Mouse (Mus musculus) thymus, adult 2 months (tissue): ENCODE results near the gene Ttll5. TPM values are rescaled to one million over a fixed set of nuclear protein-coding genes. Genes with fewer than 3 reads are reported as not detected.

Experiments used
- DNase-seq: peaks from one replicate; pipeline ENCODE4 v3.0.0; 2021
- H3K27ac ChIP-seq: fragments of 200-500 bp; 2 replicates; pipeline ENCODE4 v1.5.1; 2012; ENCODE audit warnings: low read length, control low read depth; ENCODE audit not compliant: control insufficient read depth, insufficient read depth
- H3K27me3 ChIP-seq: fragments of 200-500 bp; 2 replicates; pipeline ENCODE4 v1.6.1; 2012; ENCODE audit warnings: mild to moderate bottlenecking, low read length, moderate library complexity, mixed read lengths; ENCODE audit not compliant: control insufficient read depth, insufficient read depth
- H3K36me3 ChIP-seq: fragments of 200-500 bp; 2 replicates; pipeline ENCODE4 v1.6.1; 2012; ENCODE audit warnings: mild to moderate bottlenecking, low read length, moderate library complexity; ENCODE audit not compliant: control insufficient read depth, insufficient read depth
- H3K4me1 ChIP-seq: fragments of 200-500 bp; replicated peaks from 2 replicates; pipeline ENCODE4 v1.6.1; 2012; ENCODE audit warnings: low read length; ENCODE audit not compliant: control insufficient read depth, insufficient read depth
- H3K4me3 ChIP-seq: fragments of 200-500 bp; 2 replicates; pipeline ENCODE4 v1.5.1; 2012; ENCODE audit warnings: mild to moderate bottlenecking, low read length, control low read depth, moderate library complexity; ENCODE audit not compliant: control insufficient read depth, insufficient read depth
- CTCF ChIP-seq: fragments of 200-500 bp; IDR thresholded peaks from 2 replicates; pipeline ENCODE4 v1.5.1; 2012; ENCODE audit warnings: mild to moderate bottlenecking, control low read depth, low read length, moderate library complexity, borderline replicate concordance; ENCODE audit not compliant: control insufficient read depth, poor library complexity, insufficient read depth; ENCODE audit errors: extremely low read depth
- POLR2A ChIP-seq: fragments of 200-500 bp; IDR thresholded peaks from 2 replicates; pipeline ENCODE4 v1.6.1; 2012; ENCODE audit warnings: mild to moderate bottlenecking, low read length, control low read depth, moderate library complexity; ENCODE audit not compliant: control insufficient read depth, poor library complexity, insufficient read depth; ENCODE audit errors: extremely low read depth
- WGBS: fragments of 180-500 bp; shearing (Covaris S2); methylation state at CpG from one replicate; pipeline ENCODE4 v1.1.7; 2018; 5-methylcytosine and 5-hydroxymethylcytosine counted together
- polyA plus RNA-seq: library from polyadenylated mRNA; depleted of rRNA; stranded (reverse); fragments of >200 nt; gene quantifications from 2 replicates; pipeline ENCODE4 v1.2.3, GENCODE M21; 2012

Ttll5 gene
- polyA plus RNA-seq, 1 experiment = 20.2 TPM

DNA sequence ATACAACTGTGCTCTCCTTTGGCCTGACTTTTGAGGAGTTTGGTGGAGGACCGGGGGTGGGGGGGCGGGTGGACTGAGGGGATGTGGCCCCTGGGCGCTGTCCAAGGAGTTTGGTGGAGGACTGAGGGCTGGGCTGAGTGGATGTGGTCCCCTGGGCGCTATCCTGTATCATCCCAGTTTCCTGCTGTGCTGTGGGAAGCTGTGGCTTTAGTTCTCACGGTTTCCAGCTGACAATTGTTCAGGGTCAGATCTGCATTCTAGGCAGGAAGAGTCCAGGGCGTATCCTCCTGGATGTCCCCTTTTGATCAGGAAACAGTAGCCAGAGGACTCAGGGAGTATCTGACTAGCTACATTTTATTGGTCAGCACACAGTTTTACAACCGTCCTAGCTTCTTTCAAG is 263.6 kb downstream of the Ttll5 start:
- no peaks in the 10 kb centered on the region for H3K36me3 ChIP-seq
- WGBS = 86% methylated on average over 7 of the region's 7 CpGs
- no peak overlapping the region for H3K27ac ChIP-seq
- no peaks in the 10 kb centered on the region for H3K27me3 ChIP-seq
- no peaks in the 10 kb centered on the region for H3K4me1 ChIP-seq
- DNase-seq = no peak
- TF ChIP-seq CTCF (no peak), POLR2A (no peak)
- H3K4me3 ChIP-seq = no peak overlapping the region

DNA sequence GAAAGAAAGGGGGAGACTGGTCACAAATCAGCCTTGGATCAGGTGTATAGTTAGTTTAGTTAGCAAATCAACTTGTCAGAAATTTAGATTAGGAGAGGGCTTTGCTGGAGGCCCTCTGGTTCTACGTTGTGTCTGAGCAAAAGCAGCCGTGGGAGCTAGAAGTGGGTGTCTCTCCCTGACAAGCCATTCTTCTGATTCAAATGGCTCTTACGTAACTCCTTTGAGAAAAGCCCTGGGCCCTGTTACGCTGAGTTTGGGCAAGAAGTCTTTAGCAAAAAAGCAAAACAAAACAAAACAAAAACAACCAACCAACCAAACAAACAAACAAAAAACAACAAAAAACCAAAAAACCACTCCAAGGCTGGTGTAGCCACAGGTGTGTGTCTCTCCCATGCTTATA is 266.3 kb downstream of the Ttll5 start:
- H3K4me3 ChIP-seq = no peak overlapping the region
- H3K27ac ChIP-seq = no peak overlapping the region
- no peaks in the 10 kb centered on the region for H3K4me1 ChIP-seq
- WGBS = 94% methylated on average over 4 of the region's 4 CpGs
- DNase-seq = no peak
- TF ChIP-seq POLR2A (no peak), CTCF (no peak)
- H3K36me3 ChIP-seq = no peaks in the 10 kb centered on the region
- no peaks in the 10 kb centered on the region for H3K27me3 ChIP-seq

DNA sequence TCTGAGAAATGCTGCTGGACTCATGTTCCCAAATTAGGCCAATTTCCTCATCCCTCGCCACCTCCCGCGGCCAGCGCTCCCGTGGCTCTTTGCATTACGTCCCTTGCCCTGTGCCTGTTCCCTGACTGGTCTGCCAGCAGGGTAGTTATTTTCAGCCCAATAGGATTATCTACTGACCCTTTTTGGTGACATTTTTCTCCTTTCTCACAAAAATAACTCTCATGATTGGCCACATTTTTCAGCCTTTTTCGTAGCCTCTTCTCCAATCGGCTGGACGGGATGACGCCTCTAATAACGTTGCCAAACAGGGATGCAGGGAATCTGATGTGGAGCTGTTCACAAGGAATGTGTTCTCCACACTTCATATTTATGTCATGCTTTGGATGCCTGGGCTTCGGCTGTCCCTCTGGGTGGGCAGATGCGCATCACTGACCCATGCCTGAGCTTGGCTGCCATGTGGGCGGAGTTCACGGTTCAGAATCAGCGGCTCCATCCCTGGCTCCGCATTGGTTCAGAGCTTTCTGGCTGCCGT is 267.2 kb downstream of the Ttll5 start:
- no peaks in the 10 kb centered on the region for H3K36me3 ChIP-seq
- no peaks in the 10 kb centered on the region for H3K4me1 ChIP-seq
- H3K27ac ChIP-seq = no peak overlapping the region
- H3K27me3 ChIP-seq = no peaks in the 10 kb centered on the region
- H3K4me3 ChIP-seq = no peak overlapping the region
- no peak for DNase-seq
- TF ChIP-seq CTCF (no peak), POLR2A (no peak)
- WGBS = 72% methylated on average over 18 of the region's 18 CpGs

DNA sequence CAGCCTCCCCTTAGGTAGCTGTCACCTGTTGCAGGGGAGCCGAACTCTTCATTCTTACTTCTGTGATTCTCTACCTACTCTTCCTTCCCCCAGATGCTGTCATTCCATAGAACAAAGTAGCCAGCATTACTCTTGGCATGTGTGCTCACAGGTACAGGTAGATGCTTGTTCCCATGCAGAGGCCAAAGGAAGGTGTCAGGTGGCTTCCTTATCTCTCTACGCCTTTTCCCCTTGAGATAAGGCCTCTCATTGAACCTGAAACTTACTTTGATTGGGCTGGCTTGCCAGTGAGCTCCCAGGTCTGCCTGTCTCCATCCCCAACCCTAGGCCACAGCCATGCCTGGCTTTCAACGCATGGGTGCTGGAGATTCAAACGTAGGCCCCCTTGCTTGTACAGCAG is 269.6 kb downstream of the Ttll5 start:
- Histone ChIP-seq H3K27ac (no peak overlapping the region), H3K4me3 (no peak overlapping the region), H3K4me1 (no peaks in the 10 kb centered on the region), H3K27me3 (no peaks in the 10 kb centered on the region), H3K36me3 (no peaks in the 10 kb centered on the region)
- TF ChIP-seq POLR2A (no peak), CTCF (no peak)
- WGBS = 91% methylated on average over 4 of the region's 4 CpGs
- DNase-seq = no peak

DNA sequence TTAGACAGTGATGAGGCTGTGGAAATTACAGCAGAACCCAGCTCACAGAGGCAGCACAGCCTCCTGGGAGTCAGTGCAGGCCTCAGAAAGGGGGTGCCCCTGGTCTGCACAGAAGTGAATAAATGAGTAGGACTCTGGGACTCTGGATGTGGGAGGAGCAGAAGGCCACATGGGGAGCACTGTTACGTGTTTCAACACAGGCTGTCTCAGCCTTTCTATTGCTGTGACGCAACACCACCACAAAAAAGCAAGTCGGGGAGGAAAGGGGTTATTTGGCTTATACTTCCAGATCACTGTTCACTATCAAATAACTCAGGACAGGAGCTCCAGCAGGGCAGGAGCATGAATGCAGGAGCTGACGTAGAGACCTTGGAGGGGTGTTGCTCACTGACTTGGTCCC is 271.3 kb downstream of the Ttll5 start:
- no peak overlapping the region for H3K27ac ChIP-seq
- no peak overlapping the region for H3K4me3 ChIP-seq
- WGBS = 84% methylated on average over 4 of the region's 4 CpGs
- no peak for DNase-seq
- no peaks in the 10 kb centered on the region for H3K27me3 ChIP-seq
- H3K4me1 ChIP-seq = no peaks in the 10 kb centered on the region
- H3K36me3 ChIP-seq = no peaks in the 10 kb centered on the region
- TF ChIP-seq POLR2A = no peak
- TF ChIP-seq CTCF = no peak

DNA sequence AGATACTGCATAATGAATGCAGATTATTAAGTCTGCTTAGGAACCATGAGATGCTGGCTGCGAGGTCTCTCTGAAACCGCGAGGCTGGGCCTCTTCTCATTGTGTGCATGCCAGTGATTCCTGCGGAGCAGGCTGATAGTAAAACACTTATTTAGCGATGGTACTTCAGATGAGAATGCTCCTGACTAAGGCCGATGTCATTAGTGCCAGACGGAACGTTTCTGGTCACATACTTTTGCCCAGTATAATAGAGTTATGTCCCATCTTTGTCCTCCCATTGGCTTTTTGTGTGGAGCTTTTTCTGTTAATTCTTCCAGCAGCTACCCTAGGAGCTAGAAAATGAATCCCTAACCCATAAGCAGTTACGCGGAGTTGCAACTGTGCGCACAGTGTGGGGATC is 273.3 kb downstream of the Ttll5 start:
- TF ChIP-seq CTCF = no peak
- no peak for TF ChIP-seq POLR2A
- Histone ChIP-seq H3K4me3 (no peak overlapping the region), H3K36me3 (no peaks in the 10 kb centered on the region), H3K4me1 (no peaks in the 10 kb centered on the region), H3K27me3 (no peaks in the 10 kb centered on the region), H3K27ac (no peak overlapping the region)
- 94% methylated on average over 11 of the region's 11 CpGs for WGBS
- DNase-seq = no peak

DNA sequence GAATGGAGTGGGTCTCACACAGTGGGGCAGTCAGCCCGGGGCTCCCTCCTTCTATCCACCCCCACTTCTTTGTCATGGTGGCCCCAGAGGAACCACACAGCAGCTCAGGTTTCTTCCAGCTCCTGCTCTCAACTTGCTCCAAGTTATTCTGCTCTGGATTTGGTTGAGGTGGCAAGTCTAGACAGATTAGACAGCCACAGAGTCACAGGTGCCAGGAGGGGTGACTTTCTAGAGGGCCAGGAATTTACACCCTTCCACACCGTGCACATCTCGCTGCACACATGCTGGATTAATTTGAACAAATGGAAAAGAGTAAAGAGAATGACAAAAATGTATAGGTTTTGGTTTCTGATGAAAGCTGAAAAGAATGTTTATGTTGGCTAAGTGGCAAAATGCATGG is 276.3 kb downstream of the Ttll5 start:
- Histone ChIP-seq H3K36me3 (no peaks in the 10 kb centered on the region), H3K4me3 (no peak overlapping the region), H3K27me3 (no peaks in the 10 kb centered on the region), H3K4me1 (no peaks in the 10 kb centered on the region), H3K27ac (no peak overlapping the region)
- DNase-seq = no peak
- TF ChIP-seq CTCF (no peak), POLR2A (no peak)
- WGBS = 87% methylated on average over 3 of the region's 3 CpGs
